Mouse (Mus musculus): ENCODE measurements at regions not wholly inside any gene's neighbourhood (a gene's known extent, or its start where the extent isn't known, plus 50 kb on each side); places are given as distances from the start of the nearest gene placed in this dataset.

DNA sequence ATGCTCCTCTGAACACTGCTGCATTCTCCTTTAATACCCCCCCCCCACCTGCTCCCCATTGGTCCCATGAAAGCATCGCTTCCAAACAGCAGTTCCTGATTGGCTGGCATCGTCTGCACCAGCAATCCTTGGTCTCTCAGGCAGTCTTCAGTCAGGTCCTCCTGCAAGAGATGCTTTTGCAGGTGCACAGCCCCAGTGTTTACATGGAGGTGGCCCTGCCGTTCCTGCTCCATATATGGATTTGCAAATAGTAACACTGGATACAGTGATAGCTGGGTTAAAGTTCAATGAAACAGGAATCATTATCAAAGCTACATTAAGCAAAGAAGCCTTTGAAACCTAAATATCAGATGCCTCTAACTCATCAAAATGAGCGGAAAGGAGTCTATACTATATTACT is 170.1 kb upstream of the Fat1 start:
- 63% methylated on average over 4 of the region's 4 CpGs for WGBS
- TF ChIP-seq CTCF (conservative IDR thresholded peaks at IDR 0.05; ENCODE audit: insufficient read depth, insufficient read length, low read depth, low read length) (no peak), POLR2A (IDR thresholded peaks at IDR 0.05; ENCODE audit: low read depth, low read length) (no peak)
- no peak for DNase-seq
- Histone ChIP-seq H3K27me3 (replicated peaks; ENCODE audit: control insufficient read depth, insufficient read depth, low read length) (no peaks in the 10 kb centered on the region), H3K4me3 (ENCODE audit: insufficient read depth, low read depth, low read length) (no peak overlapping the region), H3K27ac (ENCODE audit: insufficient read depth, low read depth, low read length) (no peak overlapping the region), H3K36me3 (ENCODE audit: control insufficient read depth, insufficient read depth, low read length) (no peaks in the 10 kb centered on the region), H3K4me1 (ENCODE audit: control insufficient read depth, insufficient read depth, low read length) (no peaks in the 10 kb centered on the region)

DNA sequence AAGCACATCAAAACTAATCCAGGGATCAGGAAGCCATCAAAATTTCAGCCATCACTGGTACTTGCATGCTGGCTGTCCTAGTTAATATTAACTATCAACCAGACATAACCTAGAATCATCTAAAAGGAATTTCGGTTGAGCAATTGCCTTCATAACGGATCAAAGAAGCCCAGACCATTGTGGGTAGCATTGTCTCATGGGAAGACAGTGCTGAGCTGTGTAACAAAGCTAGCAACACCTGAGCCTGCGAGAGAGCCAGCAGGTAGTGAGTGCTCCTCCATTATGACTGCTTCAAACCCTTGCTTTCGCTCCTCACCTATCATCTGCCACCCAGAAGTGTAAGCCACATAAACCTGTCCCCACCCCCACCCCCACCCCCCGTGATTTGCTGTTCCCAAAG is 169.6 kb upstream of the Fat1 start:
- 40% methylated on average over 5 of the region's 5 CpGs for WGBS
- no peak for DNase-seq
- Histone ChIP-seq H3K27me3 (replicated peaks; ENCODE audit: control insufficient read depth, insufficient read depth, low read length) (no peaks in the 10 kb centered on the region), H3K36me3 (ENCODE audit: control insufficient read depth, insufficient read depth, low read length) (no peaks in the 10 kb centered on the region), H3K4me3 (ENCODE audit: insufficient read depth, low read depth, low read length) (no peak overlapping the region), H3K27ac (ENCODE audit: insufficient read depth, low read depth, low read length) (no peak overlapping the region), H3K4me1 (ENCODE audit: control insufficient read depth, insufficient read depth, low read length) (no peaks in the 10 kb centered on the region)
- TF ChIP-seq CTCF (conservative IDR thresholded peaks at IDR 0.05; ENCODE audit: insufficient read depth, insufficient read length, low read depth, low read length): no peak
- no peak for TF ChIP-seq POLR2A (IDR thresholded peaks at IDR 0.05; ENCODE audit: low read depth, low read length)

DNA sequence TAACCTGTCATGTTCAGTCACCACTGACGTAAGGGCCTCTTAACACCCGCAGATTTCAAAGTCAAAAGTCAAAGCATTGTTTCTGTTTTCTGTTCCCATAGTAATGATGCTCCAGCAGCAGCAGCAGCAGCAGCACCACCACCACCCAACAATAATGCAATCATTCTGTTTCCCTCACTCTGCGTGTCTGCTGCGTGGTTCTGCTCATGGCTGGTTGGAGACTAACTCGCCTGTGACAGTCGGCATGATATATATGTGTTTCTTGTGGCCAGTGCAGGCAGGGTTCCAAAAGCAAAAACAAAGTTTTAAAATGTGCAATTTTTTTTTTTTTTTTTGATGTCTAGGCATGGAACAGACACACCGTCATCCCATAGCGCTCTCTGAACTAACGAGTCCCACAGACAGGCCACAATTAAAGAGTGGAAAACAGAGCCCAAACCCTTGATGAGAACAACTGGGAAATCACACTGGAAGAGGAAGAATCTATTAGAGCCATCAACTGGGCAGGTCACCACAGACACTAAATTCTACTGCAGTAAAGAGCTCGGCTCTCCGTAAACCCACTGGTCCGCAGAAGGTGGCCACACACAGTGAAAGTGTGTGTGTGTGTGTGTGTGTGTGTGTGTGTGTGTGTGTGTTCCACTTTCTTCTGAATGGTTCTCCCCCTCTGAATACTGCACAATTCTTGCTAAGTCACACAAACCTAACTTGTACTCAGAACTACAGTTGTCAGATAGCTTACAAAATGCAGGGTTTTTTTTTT is 169.0 kb upstream of the Fat1 start:
- TF ChIP-seq CTCF (conservative IDR thresholded peaks at IDR 0.05; ENCODE audit: insufficient read depth, insufficient read length, low read depth, low read length) (no peak), POLR2A (IDR thresholded peaks at IDR 0.05; ENCODE audit: low read depth, low read length) (no peak)
- no peaks in the 10 kb centered on the region for H3K4me1 ChIP-seq (ENCODE audit: control insufficient read depth, insufficient read depth, low read length)
- 32% methylated on average over 12 of the region's 12 CpGs for WGBS
- no peak for DNase-seq
- no peaks in the 10 kb centered on the region for H3K27me3 ChIP-seq (replicated peaks; ENCODE audit: control insufficient read depth, insufficient read depth, low read length)
- no peak overlapping the region for H3K27ac ChIP-seq (ENCODE audit: insufficient read depth, low read depth, low read length)
- H3K4me3 ChIP-seq (ENCODE audit: insufficient read depth, low read depth, low read length): no peak overlapping the region
- no peaks in the 10 kb centered on the region for H3K36me3 ChIP-seq (ENCODE audit: control insufficient read depth, insufficient read depth, low read length)

DNA sequence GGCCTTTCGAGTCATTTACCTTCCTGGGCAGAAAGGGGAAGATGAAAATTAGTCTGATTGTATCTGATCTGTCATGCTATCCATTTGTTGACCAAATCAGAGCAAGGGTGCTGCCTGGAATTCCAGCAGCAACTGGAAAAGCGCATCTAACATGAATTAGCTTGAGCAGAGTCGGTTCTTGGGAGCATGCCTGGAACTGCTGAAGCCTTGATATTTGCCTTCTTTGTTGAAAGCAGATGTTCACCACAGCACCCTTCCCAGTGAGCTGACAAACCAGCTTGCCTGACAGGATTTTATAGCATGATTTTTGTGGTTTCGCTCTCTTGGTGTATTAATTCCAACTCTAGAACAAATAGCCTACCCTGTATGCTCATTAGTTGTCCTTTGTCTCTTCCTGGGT is 168.0 kb upstream of the Fat1 start:
- H3K4me1 ChIP-seq (ENCODE audit: control insufficient read depth, insufficient read depth, low read length): no peaks in the 10 kb centered on the region
- no peak for DNase-seq
- WGBS: 86% methylated on average over 4 of the region's 4 CpGs
- no peak overlapping the region for H3K4me3 ChIP-seq (ENCODE audit: insufficient read depth, low read depth, low read length)
- no peak for TF ChIP-seq POLR2A (IDR thresholded peaks at IDR 0.05; ENCODE audit: low read depth, low read length)
- no peak for TF ChIP-seq CTCF (conservative IDR thresholded peaks at IDR 0.05; ENCODE audit: insufficient read depth, insufficient read length, low read depth, low read length)
- H3K27ac ChIP-seq (ENCODE audit: insufficient read depth, low read depth, low read length): no peak overlapping the region
- no peaks in the 10 kb centered on the region for H3K27me3 ChIP-seq (replicated peaks; ENCODE audit: control insufficient read depth, insufficient read depth, low read length)
- H3K36me3 ChIP-seq (ENCODE audit: control insufficient read depth, insufficient read depth, low read length): no peaks in the 10 kb centered on the region

DNA sequence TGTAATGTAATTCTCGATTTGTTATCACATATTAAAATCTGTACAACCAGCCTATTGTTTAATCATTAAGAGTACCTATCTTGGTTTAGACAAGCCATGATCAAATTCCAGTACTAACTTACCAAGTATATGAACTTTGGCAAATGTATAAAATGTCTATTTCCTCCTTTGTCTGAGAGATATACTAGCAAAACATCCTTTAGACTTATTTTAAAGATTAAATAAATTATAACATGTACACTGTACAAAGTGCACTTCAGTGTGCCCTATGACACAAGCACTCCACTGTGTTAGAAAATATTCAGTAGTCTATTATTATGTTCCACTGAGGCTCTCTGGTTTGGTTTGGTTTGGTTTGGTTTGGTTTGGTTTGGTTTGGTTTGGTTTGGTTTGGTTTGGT is 156.0 kb upstream of the Fat1 start:
- Histone ChIP-seq H3K27ac (ENCODE audit: insufficient read depth, low read depth, low read length) (no peak overlapping the region), H3K4me1 (ENCODE audit: control insufficient read depth, insufficient read depth, low read length) (no peaks in the 10 kb centered on the region), H3K27me3 (replicated peaks; ENCODE audit: control insufficient read depth, insufficient read depth, low read length) (no peaks in the 10 kb centered on the region), H3K4me3 (ENCODE audit: insufficient read depth, low read depth, low read length) (no peak overlapping the region), H3K36me3 (ENCODE audit: control insufficient read depth, insufficient read depth, low read length) (no peaks in the 10 kb centered on the region)
- TF ChIP-seq CTCF (conservative IDR thresholded peaks at IDR 0.05; ENCODE audit: insufficient read depth, insufficient read length, low read depth, low read length) (no peak), POLR2A (IDR thresholded peaks at IDR 0.05; ENCODE audit: low read depth, low read length) (no peak)
- DNase-seq: no peak
- WGBS: 38% methylated on average over 1 of the region's 1 CpGs

DNA sequence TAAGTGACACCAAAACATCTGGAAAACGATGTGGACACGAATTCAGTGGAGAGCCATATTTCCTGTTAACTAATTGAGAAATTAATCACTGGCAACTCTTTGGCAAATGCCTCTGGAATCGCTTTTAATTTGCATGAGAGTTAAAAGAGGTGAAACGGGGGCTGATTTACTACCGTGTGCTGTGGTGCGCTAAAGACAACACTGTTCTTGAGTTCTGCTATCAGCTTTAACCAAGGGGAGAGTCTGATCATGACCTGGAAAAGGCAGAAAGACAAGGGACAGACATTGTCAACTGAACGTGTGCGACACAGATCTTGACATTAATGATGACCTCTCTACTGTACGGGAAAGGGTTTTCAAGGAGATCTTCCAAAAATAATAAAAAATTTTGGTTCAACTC is 152.8 kb upstream of the Fat1 start:
- Histone ChIP-seq H3K27ac (ENCODE audit: insufficient read depth, low read depth, low read length) (no peak overlapping the region), H3K36me3 (ENCODE audit: control insufficient read depth, insufficient read depth, low read length) (no peaks in the 10 kb centered on the region), H3K27me3 (replicated peaks; ENCODE audit: control insufficient read depth, insufficient read depth, low read length) (no peaks in the 10 kb centered on the region), H3K4me3 (ENCODE audit: insufficient read depth, low read depth, low read length) (no peak overlapping the region), H3K4me1 (ENCODE audit: control insufficient read depth, insufficient read depth, low read length) (no peaks in the 10 kb centered on the region)
- DNase-seq: no peak
- WGBS: 49% methylated on average over 9 of the region's 9 CpGs
- TF ChIP-seq CTCF (conservative IDR thresholded peaks at IDR 0.05; ENCODE audit: insufficient read depth, insufficient read length, low read depth, low read length) (no peak), POLR2A (IDR thresholded peaks at IDR 0.05; ENCODE audit: low read depth, low read length) (no peak)

DNA sequence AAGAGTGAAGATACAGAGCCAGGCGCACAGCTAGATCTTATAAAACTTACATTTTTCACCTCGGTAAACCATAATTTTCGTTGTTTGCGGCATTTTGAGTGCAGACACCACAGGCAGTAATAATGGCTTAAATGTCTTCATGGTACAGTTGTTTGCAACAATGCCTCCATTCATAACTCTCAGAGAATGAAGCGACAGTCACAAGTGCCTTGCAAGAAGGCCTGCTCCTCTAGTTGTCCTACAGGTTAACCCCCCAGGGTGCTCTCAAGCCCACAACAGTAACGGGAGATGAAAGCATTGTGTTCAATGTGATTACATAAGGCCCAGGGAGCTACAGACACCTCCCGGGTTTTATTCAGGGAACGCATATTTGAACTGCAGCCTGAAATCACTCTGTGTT is 150.1 kb upstream of the Fat1 start:
- Histone ChIP-seq H3K4me1 (ENCODE audit: control insufficient read depth, insufficient read depth, low read length) (no peaks in the 10 kb centered on the region), H3K27ac (ENCODE audit: insufficient read depth, low read depth, low read length) (no peak overlapping the region), H3K36me3 (ENCODE audit: control insufficient read depth, insufficient read depth, low read length) (no peaks in the 10 kb centered on the region), H3K4me3 (ENCODE audit: insufficient read depth, low read depth, low read length) (no peak overlapping the region), H3K27me3 (replicated peaks; ENCODE audit: control insufficient read depth, insufficient read depth, low read length) (no peaks in the 10 kb centered on the region)
- 88% methylated on average over 8 of the region's 8 CpGs for WGBS
- TF ChIP-seq POLR2A (IDR thresholded peaks at IDR 0.05; ENCODE audit: low read depth, low read length) (no peak), CTCF (conservative IDR thresholded peaks at IDR 0.05; ENCODE audit: insufficient read depth, insufficient read length, low read depth, low read length) (no peak)
- DNase-seq: no peak

Measured in kidney, adult 2 months (tissue).